9 mouse cellular contexts compared by ENCODE assay signal in genomic region chr6:124380142-124380541, GRCm38 (mm10). TPM values are rescaled to one million over a fixed set of nuclear protein-coding genes. Genes with fewer than 3 reads are reported as not detected.
DNase-seq lines count a peak whose midpoint lies in the region; ATAC-seq and TF ChIP-seq lines count a peak whose summit lies in the region.
"Had no signal": no experiment of that assay in that cellular context is flagged by ENCODE, and none has a peak within 500 bp of the region (broad histone marks: within the 10 kb centered on the region; RNA-seq: fewer than 3 reads in every experiment).

No protein-coding gene starts in this region.

- no peak for DNase-seq in liver, postnatal 0 days
- DNase-seq in liver, embryonic 11.5 days (ENCODE audit: low spot score) = no peak
- peak; percentile 6 for DNase-seq in CH12.LX (ENCODE audit: extremely low read depth)
- DNase-seq in T-cell, adult 2 months (ENCODE audit: low spot score) = peak; percentile 66
- peak; percentile 71 for DNase-seq in naive thymus-derived CD4-positive, alpha-beta T cell, adult 2 months (ENCODE audit: low read depth)
- DNase-seq: heart, postnatal 4 days had no signal

- H3K27me3 ChIP-seq in liver, postnatal 0 days (ENCODE audit: insufficient read depth, low read length) = no peaks in the 10 kb centered on the region
- H3K27me3 ChIP-seq in liver, embryonic 11.5 days (replicated peaks; ENCODE audit: control insufficient read depth, insufficient read depth, low read length) = no peaks in the 10 kb centered on the region
- H3K27me3 ChIP-seq in CH12.LX (replicated peaks) = peaks cover 31% of the 10 kb centered on the region
- H3K27me3 ChIP-seq in kidney, embryonic 15.5 days = no peaks in the 10 kb centered on the region
- H3K27me3 ChIP-seq in forebrain, embryonic 16.5 days (replicated peaks; ENCODE audit: control insufficient read depth, insufficient read depth, low read length) = no peaks in the 10 kb centered on the region
- H3K27me3 ChIP-seq: forebrain, embryonic 12.5 days had no signal

- ATAC-seq in liver, postnatal 0 days = no peak
- ATAC-seq in liver, embryonic 11.5 days (replicated peaks; ENCODE audit: low FRiP score) = no peak
- no peak for ATAC-seq in kidney, embryonic 15.5 days (replicated peaks; ENCODE audit: low FRiP score)
- no peak for ATAC-seq in forebrain, embryonic 16.5 days

- in situ Hi-C loops in CH12.LX (cut with MboI; ENCODE audit: low pct_ligation_motif_present, low pct_unique_long_range_greater_than_20kb, low sequenced_read_pairs) = no loop called here

- H3K36me3 ChIP-seq in liver, postnatal 0 days (replicated peaks; ENCODE audit: insufficient read depth, low read length) = no peaks in the 10 kb centered on the region
- no peaks in the 10 kb centered on the region for H3K36me3 ChIP-seq in liver, embryonic 11.5 days (ENCODE audit: control insufficient read depth, insufficient read depth, low read length)
- no peaks in the 10 kb centered on the region for H3K36me3 ChIP-seq in CH12.LX (replicated peaks in 1 of 2; ENCODE audit: control insufficient read depth in 1 of 2, insufficient read depth in 1 of 2, low read length in 1 of 2)
- no peaks in the 10 kb centered on the region for H3K36me3 ChIP-seq in kidney, embryonic 15.5 days
- no peaks in the 10 kb centered on the region for H3K36me3 ChIP-seq in forebrain, embryonic 16.5 days (ENCODE audit: control insufficient read depth, insufficient read depth)
- H3K36me3 ChIP-seq: forebrain, embryonic 12.5 days had no signal

- dilution Hi-C loops in CH12.LX (cut with MboI; ENCODE audit: extremely low pct_ligation_motif_present, extremely low pct_unique_long_range_greater_than_20kb, low sequenced_read_pairs) = no loop called here

- H3K9ac ChIP-seq in liver, postnatal 0 days (replicated peaks) = no peak overlapping the region
- H3K9ac ChIP-seq in liver, embryonic 11.5 days (ENCODE audit: low read depth, low read length) = no peak overlapping the region
- H3K9ac ChIP-seq in CH12.LX (ENCODE audit: insufficient read depth, low read depth) = no peak overlapping the region
- no peak overlapping the region for H3K9ac ChIP-seq in kidney, embryonic 15.5 days
- H3K9ac ChIP-seq in forebrain, embryonic 16.5 days (replicated peaks; ENCODE audit: low read depth, low read length) = no peak overlapping the region
- H3K9ac ChIP-seq: forebrain, embryonic 12.5 days had no signal

- peak; percentile 36 for TF ChIP-seq CTCF in liver, postnatal 0 days (IDR thresholded peaks at IDR 0.05; ENCODE audit: low read depth)
- peak in 1 of 2 experiments; percentile 30; a peak in 1 of 4 replicates for TF ChIP-seq CTCF in CH12.LX (conservative IDR thresholded peaks at IDR 0.05 in 1 of 2, IDR thresholded peaks at IDR 0.05 in 1 of 2; ENCODE audit: low read depth in 2 of 2, low read length in 2 of 2)

- TF ChIP-seq EP300 in liver, postnatal 0 days (IDR thresholded peaks at IDR 0.05; ENCODE audit: low read depth) = no peak
- TF ChIP-seq EP300 in CH12.LX (IDR thresholded peaks at IDR 0.05; ENCODE audit: low read length) = no peak

- no peak overlapping the region for H3K27ac ChIP-seq in liver, postnatal 0 days (ENCODE audit: low read depth)
- H3K27ac ChIP-seq in liver, embryonic 11.5 days (ENCODE audit: low read depth, low read length) = no peak overlapping the region
- H3K27ac ChIP-seq in CH12.LX (ENCODE audit: insufficient read depth, low read depth) = no peak overlapping the region
- H3K27ac ChIP-seq in kidney, embryonic 15.5 days = no peak overlapping the region
- no peak overlapping the region for H3K27ac ChIP-seq in forebrain, embryonic 16.5 days (ENCODE audit: low read length)
- H3K27ac ChIP-seq: forebrain, embryonic 12.5 days had no signal

- no peak overlapping the region for H3K4me2 ChIP-seq in liver, postnatal 0 days (ENCODE audit: low read depth, low read length)
- no peak overlapping the region for H3K4me2 ChIP-seq in liver, embryonic 11.5 days
- H3K4me2 ChIP-seq in CH12.LX (ENCODE audit: insufficient read depth, low read depth, poor library complexity, severe bottlenecking) = no peak overlapping the region
- no peak overlapping the region for H3K4me2 ChIP-seq in kidney, embryonic 15.5 days
- no peak overlapping the region for H3K4me2 ChIP-seq in forebrain, embryonic 16.5 days (ENCODE audit: low read length)
- H3K4me2 ChIP-seq: forebrain, embryonic 12.5 days had no signal

- no peaks in the 10 kb centered on the region for H3K79me2 ChIP-seq in CH12.LX (replicated peaks; ENCODE audit: control insufficient read depth, extremely low read depth, insufficient read depth, poor library complexity, severe bottlenecking)

- peaks cover 11% of the 10 kb centered on the region for H3K4me1 ChIP-seq in liver, postnatal 0 days (ENCODE audit: insufficient read depth)
- peaks cover 17% of the 10 kb centered on the region for H3K4me1 ChIP-seq in liver, embryonic 11.5 days (replicated peaks; ENCODE audit: control insufficient read depth, insufficient read depth, low read length)
- no peaks in the 10 kb centered on the region for H3K4me1 ChIP-seq in CH12.LX (ENCODE audit: control insufficient read depth in 1 of 2, insufficient read depth in 2 of 2)
- no peaks in the 10 kb centered on the region for H3K4me1 ChIP-seq in kidney, embryonic 15.5 days
- H3K4me1 ChIP-seq in forebrain, embryonic 16.5 days (replicated peaks; ENCODE audit: control insufficient read depth, insufficient read depth, low read length) = no peaks in the 10 kb centered on the region
- H3K4me1 ChIP-seq: forebrain, embryonic 12.5 days had no signal

- no peak for TF ChIP-seq POLR2A in CH12.LX (IDR thresholded peaks at IDR 0.05; ENCODE audit: low read depth, low read length)

- no peak for TF ChIP-seq RAD21 in CH12.LX (IDR thresholded peaks at IDR 0.05; ENCODE audit: low read depth, low read length)

- 8% methylated on average over 5 of the region's 5 CpGs for WGBS in liver, postnatal 0 days (ENCODE audit: insufficient replicate concordance)
- 27% methylated on average over 5 of the region's 5 CpGs for WGBS in liver, embryonic 11.5 days
- WGBS in kidney, embryonic 15.5 days = 29% methylated on average over 5 of the region's 5 CpGs
- 56% methylated on average over 5 of the region's 5 CpGs for WGBS in forebrain, embryonic 16.5 days

- H3K4me3 ChIP-seq in liver, postnatal 0 days (ENCODE audit: low read depth, low read length) = no peak overlapping the region
- no peak overlapping the region for H3K4me3 ChIP-seq in liver, embryonic 11.5 days (ENCODE audit: low read depth, low read length)
- no peak overlapping the region for H3K4me3 ChIP-seq in CH12.LX (replicated peaks in 1 of 3; ENCODE audit: low read depth in 2 of 3, low read length in 2 of 3, poor library complexity in 1 of 3)
- H3K4me3 ChIP-seq in kidney, embryonic 15.5 days (replicated peaks) = no peak overlapping the region
- H3K4me3 ChIP-seq in forebrain, embryonic 16.5 days (replicated peaks; ENCODE audit: low read length) = no peak overlapping the region
- H3K4me3 ChIP-seq: forebrain, embryonic 12.5 days had no signal

- no peaks in the 10 kb centered on the region for H3K9me3 ChIP-seq in liver, postnatal 0 days (ENCODE audit: low read length)
- no peaks in the 10 kb centered on the region for H3K9me3 ChIP-seq in liver, embryonic 11.5 days (ENCODE audit: control insufficient read depth, low read length)
- peaks cover 2% of the 10 kb centered on the region for H3K9me3 ChIP-seq in CH12.LX (replicated peaks; ENCODE audit: low read length)
- H3K9me3 ChIP-seq in kidney, embryonic 15.5 days (replicated peaks) = no peaks in the 10 kb centered on the region
- 0 out of 2 replicates have a peak, but pooled peaks cover 1% of the 10 kb centered on the region for H3K9me3 ChIP-seq in forebrain, embryonic 16.5 days (ENCODE audit: control insufficient read depth, low read length)

TF ChIP-seq in CH12.LX, 34 proteins besides CTCF, POLR2A, EP300 and RAD21:
- TF ChIP-seq ZNF384 (IDR thresholded peaks at IDR 0.05; ENCODE audit: low read depth, low read length) (no peak), UBTF (IDR thresholded peaks at IDR 0.05; ENCODE audit: low read depth, low read length) (no peak), JUND (conservative IDR thresholded peaks at IDR 0.05; ENCODE audit: low read depth, low read length) (no peak), CHD2 (IDR thresholded peaks at IDR 0.05; ENCODE audit: low read length) (no peak), BHLHE40 (IDR thresholded peaks at IDR 0.05; ENCODE audit: low read depth, low read length) (no peak), MYC (IDR thresholded peaks at IDR 0.05; ENCODE audit: low read depth, low read length) (no peak), CHD1 (IDR thresholded peaks at IDR 0.05; ENCODE audit: low read depth, low read length) (no peak), MXI1 (IDR thresholded peaks at IDR 0.05; ENCODE audit: low read depth, low read length) (no peak), ELF1 (IDR thresholded peaks at IDR 0.05; ENCODE audit: low read depth, low read length) (no peak), SMC3 (IDR thresholded peaks at IDR 0.05; ENCODE audit: low read depth, low read length) (no peak), ZMIZ1 (IDR thresholded peaks at IDR 0.05; ENCODE audit: low read depth, low read length) (no peak), GABPA (IDR thresholded peaks at IDR 0.05; ENCODE audit: insufficient replicate concordance, low read depth, low read length) (no peak), KAT2A (IDR thresholded peaks at IDR 0.05; ENCODE audit: insufficient replicate concordance, low read length) (no peak), IRF4 (IDR thresholded peaks at IDR 0.05; ENCODE audit: low read depth, low read length) (no peak), MAFK (IDR thresholded peaks at IDR 0.05; ENCODE audit: insufficient replicate concordance, low read length) (no peak)

RNA-seq across cellular contexts. Expression of gene Pex5, which starts 34.7 kb away (rescaled TPM):
- polyA plus RNA-seq in liver, postnatal 0 days (2015; fragmentation: Nextera tagmentation; extraction: Ambion mirVana) = 31.6 and 32.5 TPM in 2 replicates
- 39.6 and 41.2 TPM in 2 replicates for polyA plus RNA-seq in liver, embryonic 11.5 days (2014; fragmentation: Nextera tagmentation; extraction: Ambion mirVana)
- total RNA-seq in CH12.LX (2012; rRNA removed) = 27.5 and 29.2 TPM in 2 replicates
- 24.6 and 29.9 TPM in 2 replicates for total RNA-seq in CH12.LX (2014; rRNA removed)
- polyA plus RNA-seq in CH12.LX (2012; ENCODE audit: insufficient read length, low read depth) = 21.2 and 22.1 TPM in 2 replicates
- polyA plus RNA-seq in kidney, embryonic 15.5 days (2015; fragmentation: Nextera tagmentation; extraction: Ambion mirVana) = 40.6 and 46.4 TPM in 2 replicates
- polyA plus RNA-seq in forebrain, embryonic 16.5 days (2015; fragmentation: Nextera tagmentation; extraction: Ambion mirVana) = 92.2 and 92.5 TPM in 2 replicates

Comparison
In these comparisons a context has a peak if more than half of its experiments do, and no peak if none do; other contexts are left out.
1. DNase-seq: peak in CH12.LX (single experiment), T-cell, adult 2 months (single experiment) and naive thymus-derived CD4-positive, alpha-beta T cell, adult 2 months (single experiment); none in liver, postnatal 0 days (single experiment) and liver, embryonic 11.5 days (single experiment).